Mouse (Mus musculus) mature B cell (primary cell): ENCODE measurements at regions not wholly inside any gene's neighbourhood (a gene's known extent, or its start where the extent isn't known, plus 50 kb on each side); places are given as distances from the start of the nearest gene placed in this dataset.

Source experiments
- in situ Hi-C: fragments of 300-500 bp; cut with MboI; formaldehyde crosslinking; loops from 2 replicates; pipeline ENCODE4 v1.14.3; 2019

- in situ Hi-C loops, result loop anchor here (10.0 kb wide), 1 partner anchor 166 kb away; no protein-coding TSS in a partner anchor
These were observed 271.3 kb upstream of the Nfe2l3 start for GRCm38 (mm10) chr6:51161149-51161548.

- in situ Hi-C loops, result loop anchor here (10.0 kb wide), 1 partner anchor 168 kb away; no protein-coding TSS in a partner anchor
These were observed 270.0 kb upstream of the Nfe2l3 start for GRCm38 (mm10) chr6:51162208-51163082.

DNA sequence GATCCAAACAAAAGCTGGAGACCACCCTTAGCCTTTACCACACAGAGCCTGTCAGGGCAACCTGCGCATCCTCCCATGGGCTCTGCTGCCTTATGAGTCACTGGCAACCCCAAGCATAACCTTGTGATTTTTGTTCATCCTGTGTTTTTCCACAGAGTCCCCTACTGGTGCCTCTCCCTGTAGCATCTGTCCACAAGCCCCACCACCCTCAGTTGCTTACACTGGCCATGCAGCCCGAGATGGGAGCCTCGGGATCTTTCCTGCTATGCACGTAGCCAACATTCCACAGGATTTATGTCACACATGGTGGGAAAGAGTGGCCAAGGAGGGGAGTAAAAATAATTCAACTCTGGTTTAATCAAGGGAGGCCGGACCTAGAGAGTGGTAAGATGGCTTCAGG, 269.2 kb upstream of the Nfe2l3 start:
- in situ Hi-C loops, result loop anchor here (10.0 kb wide), 1 partner anchor 168 kb away; no protein-coding TSS in a partner anchor

DNA sequence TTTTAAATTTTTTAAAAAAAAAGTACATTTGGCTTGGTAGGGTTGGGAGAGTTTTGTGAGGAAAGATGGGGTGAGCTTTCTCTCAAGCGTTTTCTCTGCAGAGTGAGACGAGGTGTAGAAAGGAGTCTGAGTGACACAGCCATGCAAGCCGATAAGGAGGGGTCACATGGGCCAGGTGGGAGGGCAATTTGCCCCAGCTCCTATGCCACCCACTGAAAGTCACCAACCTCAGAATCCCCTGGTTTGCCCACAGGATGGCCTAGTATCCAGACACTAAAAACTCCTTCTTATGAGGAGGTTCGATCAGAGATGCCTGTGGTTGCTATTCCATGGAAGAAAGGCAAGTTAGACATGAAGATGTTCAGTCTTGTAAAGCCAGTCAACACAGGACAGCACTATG, 268.6 kb upstream of the Nfe2l3 start:
- in situ Hi-C loops, result loop anchor here (10.0 kb wide), 1 partner anchor 169 kb away; no protein-coding TSS in a partner anchor

DNA sequence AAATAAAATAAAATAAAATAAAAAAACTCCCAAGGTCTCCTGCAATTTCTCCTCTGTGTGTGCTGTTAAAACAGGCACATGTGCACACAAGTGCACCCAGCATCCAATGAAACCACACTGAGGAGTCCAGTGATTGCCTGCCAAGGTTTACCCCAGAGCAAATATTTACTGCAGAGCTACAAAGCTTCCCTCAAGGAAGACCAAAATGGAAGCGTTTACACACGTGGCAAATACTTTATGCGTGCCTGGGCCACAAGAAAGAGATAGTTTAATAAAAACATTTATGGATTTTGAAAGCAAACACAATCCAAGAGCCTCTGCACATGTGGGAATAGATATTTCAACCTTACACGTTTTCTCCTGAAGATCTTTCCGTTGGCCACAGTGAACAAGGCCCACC, 265.4 kb upstream of the Nfe2l3 start:
- in situ Hi-C loops, result loop anchor here (10.0 kb wide), 1 partner anchor 172 kb away; no protein-coding TSS in a partner anchor

GRCm38 (mm10) chr6:51168048-51168447, 264.4 kb upstream of the Nfe2l3 start:
- in situ Hi-C loops, result loop anchor here (10.0 kb wide), 1 partner anchor 173 kb away; no protein-coding TSS in a partner anchor

DNA sequence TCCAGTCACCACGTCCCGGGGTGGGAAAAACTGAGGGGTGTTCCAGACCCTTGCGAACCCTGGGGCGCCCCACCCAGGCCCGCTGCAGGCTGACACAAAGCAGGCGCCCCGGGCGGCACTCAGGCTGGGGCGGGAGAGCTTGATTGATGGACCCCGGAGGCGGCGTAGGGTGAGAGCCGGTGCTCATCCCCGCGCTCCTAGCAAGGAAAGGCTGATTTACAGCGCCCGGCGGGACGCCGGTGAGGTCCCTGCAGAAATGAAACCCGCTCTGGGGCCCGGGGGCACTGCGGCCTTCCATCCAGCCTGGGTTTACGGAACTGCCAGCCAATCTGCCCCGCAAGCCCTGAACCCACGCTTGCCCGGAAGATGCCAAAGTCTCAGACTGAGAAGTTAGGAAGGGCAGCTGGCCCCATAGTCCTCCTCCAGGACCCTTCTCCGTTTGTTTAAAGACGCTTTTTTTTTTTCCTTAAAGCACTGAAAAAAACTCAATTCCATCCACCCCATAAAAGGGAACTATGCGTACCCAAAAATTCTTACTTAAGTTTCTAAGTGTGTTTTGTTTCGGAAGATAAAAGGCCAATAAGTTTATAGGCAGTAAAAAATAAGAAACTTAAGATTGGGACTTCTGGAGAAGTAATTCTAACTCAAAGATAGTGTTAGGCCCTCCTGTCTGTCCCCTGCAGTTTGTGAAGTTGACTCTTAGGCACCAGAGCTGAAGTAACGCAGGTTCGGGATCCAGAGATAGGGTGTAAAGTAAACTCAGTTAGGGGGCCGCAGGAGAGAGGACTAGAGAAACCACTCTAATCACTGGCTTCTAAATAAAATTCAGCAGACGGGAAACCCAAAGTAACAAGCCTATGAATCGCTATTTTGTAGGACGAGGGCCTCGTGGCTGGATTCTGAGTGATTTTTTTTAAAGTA, 263.4 kb upstream of the Nfe2l3 start:
- in situ Hi-C loops, result loop anchor here (10.0 kb wide), 1 partner anchor 174 kb away; no protein-coding TSS in a partner anchor

GRCm38 (mm10) chr6:51169971-51170411, 262.5 kb upstream of the Nfe2l3 start:
- in situ Hi-C loops, result loop anchor here (5.0 to 10.0 kb wide), 4 partner anchors 175 to 1057 kb away; no protein-coding TSS in a partner anchor

GRCm38 (mm10) chr6:51170414-51170813, 262.1 kb upstream of the Nfe2l3 start:
- in situ Hi-C loops, result loop anchor here (5.0 to 10.0 kb wide), 3 partner anchors 233 to 1057 kb away; no protein-coding TSS in a partner anchor

- in situ Hi-C loops, result loop anchor here (5.0 to 10.0 kb wide), 3 partner anchors 234 to 1056 kb away; no protein-coding TSS in a partner anchor
These were observed 261.6 kb upstream of the Nfe2l3 start for GRCm38 (mm10) chr6:51170871-51171270.

DNA sequence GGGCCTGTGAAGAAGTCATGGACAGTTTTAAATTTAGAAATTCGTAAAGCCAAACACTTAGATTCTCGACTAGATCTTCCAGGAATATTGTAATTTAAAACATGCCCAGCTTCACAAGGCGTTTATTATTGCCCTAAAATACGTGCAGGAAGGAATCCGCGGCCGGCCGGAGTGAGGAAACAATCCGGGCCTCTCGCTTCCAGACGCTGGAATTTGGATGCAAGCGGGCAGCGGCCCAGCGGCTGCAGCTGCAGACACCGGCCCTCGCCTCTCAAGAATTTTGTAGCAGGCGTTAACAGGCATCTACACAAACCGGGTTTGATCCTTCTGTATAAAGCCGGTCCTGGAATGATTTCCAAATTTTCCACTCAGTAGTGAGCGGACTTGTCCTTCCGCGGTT, 260.7 kb upstream of the Nfe2l3 start:
- in situ Hi-C loops, result loop anchor here (5.0 to 10.0 kb wide), 3 partner anchors 234 to 1056 kb away; no protein-coding TSS in a partner anchor

- in situ Hi-C loops, result loop anchor here (5.0 to 10.0 kb wide), 3 partner anchors 235 to 1055 kb away; no protein-coding TSS in a partner anchor
These were observed 260.1 kb upstream of the Nfe2l3 start for GRCm38 (mm10) chr6:51172331-51172791.

DNA sequence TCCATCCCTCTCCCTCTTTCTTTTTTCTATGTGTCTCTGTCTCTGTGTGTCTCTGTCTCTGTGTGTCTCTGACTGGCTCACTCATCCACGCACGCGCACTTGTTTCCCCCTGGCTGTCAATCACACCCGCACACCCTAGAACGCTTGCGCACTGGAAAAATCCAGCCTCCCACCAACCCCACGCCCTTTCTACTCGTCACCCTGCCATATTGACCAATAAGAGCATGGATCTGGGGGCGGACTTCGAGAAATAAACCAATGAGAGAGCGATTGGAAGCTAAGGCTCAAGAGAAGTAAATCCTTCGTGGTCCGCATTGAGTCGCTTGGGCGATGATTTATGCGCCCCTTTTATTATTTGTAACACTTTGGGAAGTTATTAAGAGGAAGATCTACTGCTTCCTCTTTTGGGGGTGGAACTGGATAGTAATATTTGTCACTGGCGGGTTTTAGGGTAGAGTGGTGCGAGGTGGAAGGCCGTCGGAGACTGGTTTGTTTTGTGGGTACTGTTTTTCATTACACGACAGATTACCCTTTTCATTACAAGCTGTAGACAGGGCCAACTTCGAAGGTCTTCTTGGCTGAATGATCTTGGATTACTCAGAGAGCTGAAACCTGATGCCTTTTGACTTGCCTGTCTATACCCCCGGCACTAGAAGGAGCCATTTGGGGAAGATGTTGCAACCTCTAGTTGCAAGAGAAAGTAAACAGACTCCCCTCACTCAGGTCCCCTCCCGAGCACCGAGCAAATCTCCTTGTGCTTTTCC, 259.4 kb upstream of the Nfe2l3 start:
- in situ Hi-C loops, result loop anchor here (5.0 to 10.0 kb wide), 3 partner anchors 236 to 1054 kb away; no protein-coding TSS in a partner anchor

- in situ Hi-C loops, result loop anchor here (5.0 to 10.0 kb wide), 3 partner anchors 237 to 1053 kb away; no protein-coding TSS in a partner anchor
These were observed 258.6 kb upstream of the Nfe2l3 start for GRCm38 (mm10) chr6:51173620-51174442.

DNA sequence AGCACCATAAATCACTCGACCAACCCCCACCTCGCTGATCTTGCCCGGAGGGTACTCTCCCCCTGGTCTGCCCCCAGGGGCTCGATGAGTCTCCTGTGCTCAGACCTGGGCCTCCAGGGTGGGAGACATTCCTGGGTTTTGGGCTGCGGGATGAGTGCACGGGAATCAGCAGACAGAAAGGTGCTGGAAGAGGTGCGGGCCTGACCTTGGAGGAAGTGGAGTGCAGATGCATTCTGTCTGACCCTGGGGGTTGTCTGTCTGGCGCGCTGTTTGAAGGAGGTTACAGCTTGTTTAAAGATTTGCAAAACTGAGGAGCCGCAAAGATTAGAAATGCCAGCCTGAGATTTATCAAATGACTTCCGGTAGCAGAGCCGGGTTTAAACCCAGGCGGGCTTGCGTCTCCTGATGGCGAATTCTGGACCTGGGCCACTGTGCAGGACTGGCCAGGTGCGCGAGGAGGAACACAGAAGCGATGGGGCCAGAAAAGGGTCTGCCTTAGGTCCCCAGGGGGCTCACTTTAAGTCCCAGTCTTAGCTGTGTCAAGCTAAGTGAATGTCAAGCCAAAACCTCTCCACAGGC, 257.9 kb upstream of the Nfe2l3 start:
- in situ Hi-C loops, result loop anchor here (5.0 to 10.0 kb wide), 3 partner anchors 237 to 1053 kb away; no protein-coding TSS in a partner anchor

- in situ Hi-C loops, result loop anchor here (10.0 kb wide), 1 partner anchor 361 kb away; no protein-coding TSS in a partner anchor
These were observed 256.6 kb upstream of the Nfe2l3 start for GRCm38 (mm10) chr6:51175616-51176590.

DNA sequence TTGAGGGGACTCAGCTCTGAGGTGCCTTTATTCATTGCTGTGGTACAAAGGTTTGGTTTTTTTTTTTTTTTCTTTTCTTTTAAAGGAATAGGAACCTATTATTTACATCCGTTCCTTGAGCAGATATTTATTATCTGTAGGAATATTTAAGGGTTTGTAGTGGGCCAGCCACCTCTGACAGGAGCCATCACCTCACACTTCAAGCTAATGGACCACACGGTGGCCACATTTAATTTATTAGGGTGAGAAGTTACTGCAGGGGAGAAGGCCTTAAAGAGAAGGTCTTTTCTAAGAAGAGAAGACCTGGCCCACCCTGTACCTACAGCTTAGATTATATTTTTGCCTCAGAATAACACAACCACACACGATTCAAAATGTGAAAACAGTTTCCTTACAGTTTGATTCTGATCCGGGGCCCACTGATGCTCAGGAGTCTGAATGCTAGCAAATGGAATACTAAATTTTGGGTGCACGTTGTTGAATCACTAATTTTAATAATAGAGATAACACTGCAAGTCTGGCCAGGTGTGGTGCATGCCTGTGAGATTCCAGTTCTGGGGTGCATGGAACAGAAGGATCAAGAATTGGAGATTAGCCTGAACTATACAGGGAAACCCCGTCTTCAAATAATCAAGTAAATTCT, 255.6 kb upstream of the Nfe2l3 start:
- in situ Hi-C loops, result loop anchor here (10.0 kb wide), 1 partner anchor 362 kb away; no protein-coding TSS in a partner anchor
